Mouse (Mus musculus) embryonic facial prominence, embryonic 15.5 days (tissue): Measurements from ENCODE around the gene Cyfip2. TPM values are rescaled to one million over a fixed set of nuclear protein-coding genes. Genes with fewer than 3 reads are reported as not detected.

Experiments used
- ATAC-seq: fragments of 200-750 bp; cut with Nextera tagmentation; 2 replicates; pipeline ENCODE4 v1.8.0; 2017; ENCODE audit warnings: low read depth, moderate TSS enrichment; ENCODE audit not compliant: insufficient number of reproducible peaks, low FRiP score, low TSS enrichment
- H3K27ac ChIP-seq: fragments of 300-500 bp; sonication (generic); replicated peaks from 2 replicates; pipeline ENCODE4 v1.5.1; 2015; ENCODE audit warnings: mild to moderate bottlenecking, inconsistent platforms
- H3K27me3 ChIP-seq: fragments of 300-500 bp; sonication (generic); 2 replicates; pipeline ENCODE4 v1.6.1; 2015; ENCODE audit warnings: inconsistent platforms
- H3K36me3 ChIP-seq: fragments of 300-500 bp; sonication (generic); 2 replicates; pipeline ENCODE4 v1.6.1; 2015; ENCODE audit warnings: mild to moderate bottlenecking, inconsistent platforms
- H3K4me1 ChIP-seq: fragments of 300-500 bp; sonication (generic); 2 replicates; pipeline ENCODE4 v1.6.1; 2015; ENCODE audit warnings: inconsistent platforms
- H3K4me2 ChIP-seq: fragments of 300-500 bp; sonication (generic); replicated peaks from 2 replicates; pipeline ENCODE4 v1.6.1; 2015; ENCODE audit warnings: mild to moderate bottlenecking, inconsistent platforms
- H3K4me3 ChIP-seq: fragments of 300-500 bp; sonication (generic); replicated peaks from 2 replicates; pipeline ENCODE4 v1.5.1; 2015; ENCODE audit warnings: mild to moderate bottlenecking, inconsistent platforms
- H3K9ac ChIP-seq: fragments of 300-500 bp; sonication (generic); 2 replicates; pipeline ENCODE4 v1.6.1; 2015; ENCODE audit warnings: inconsistent platforms
- H3K9me3 ChIP-seq: fragments of 300-500 bp; sonication (generic); replicated peaks from 2 replicates; pipeline ENCODE4 v1.6.1; 2016; ENCODE audit warnings: inconsistent platforms
- WGBS: fragments of 180-500 bp; shearing (Covaris S2); methylation state at CpG from one replicate; pipeline ENCODE4 v1.1.7; 2015; 5-methylcytosine and 5-hydroxymethylcytosine counted together
- polyA plus RNA-seq: library from polyadenylated mRNA; unstranded; fragments of >200 nt; fragmentation: Nextera tagmentation; extraction: Ambion mirVana; gene quantifications from 2 replicates; pipeline ENCODE4 v1.2.1, GENCODE M21; 2015

Gene Cyfip2
- polyA plus RNA-seq, 1 experiment from 2014 or later, result 14.2 TPM

GRCm38 (mm10) chr11:46273969-46274368 is 38.7 kb downstream of the Cyfip2 start:
- Histone ChIP-seq H3K9ac (no peak overlapping the region), H3K4me2 (no peak overlapping the region), H3K4me1 (no peaks in the 10 kb centered on the region), H3K27ac (no peak overlapping the region), H3K9me3 (no peaks in the 10 kb centered on the region), H3K36me3 (no peaks in the 10 kb centered on the region; the same call in 1 of the 2 replicates), H3K27me3 (no peaks in the 10 kb centered on the region), H3K4me3 (no peak overlapping the region)
- 99% methylated on average over 3 of the region's 3 CpGs for WGBS
- no peak for ATAC-seq

GRCm38 (mm10) chr11:46272058-46272681 is 40.5 kb downstream of the Cyfip2 start:
- Histone ChIP-seq H3K27me3 (no peaks in the 10 kb centered on the region), H3K4me3 (no peak overlapping the region), H3K4me1 (no peaks in the 10 kb centered on the region), H3K4me2 (no peak overlapping the region), H3K27ac (no peak overlapping the region), H3K9me3 (no peaks in the 10 kb centered on the region), H3K9ac (no peak overlapping the region), H3K36me3 (no peaks in the 10 kb centered on the region; the same call in 1 of the 2 replicates)
- ATAC-seq, result no peak
- 70% methylated on average over 8 of the region's 8 CpGs for WGBS

GRCm38 (mm10) chr11:46269893-46270292 is 42.8 kb downstream of the Cyfip2 start:
- 62% methylated on average over 3 of the region's 3 CpGs for WGBS
- Histone ChIP-seq H3K36me3 (no peaks in the 10 kb centered on the region; the same call in 1 of the 2 replicates), H3K27me3 (no peaks in the 10 kb centered on the region), H3K4me2 (no peak overlapping the region), H3K4me3 (no peak overlapping the region), H3K9me3 (no peaks in the 10 kb centered on the region), H3K27ac (no peak overlapping the region), H3K4me1 (no peaks in the 10 kb centered on the region), H3K9ac (no peak overlapping the region)
- ATAC-seq, result no peak

- Histone ChIP-seq H3K27me3 (no peaks in the 10 kb centered on the region), H3K4me2 (no peak overlapping the region), H3K9ac (no peak overlapping the region), H3K9me3 (no peaks in the 10 kb centered on the region), H3K4me3 (no peak overlapping the region), H3K27ac (no peak overlapping the region), H3K36me3 (no peaks in the 10 kb centered on the region; the same call in 1 of the 2 replicates), H3K4me1 (no peaks in the 10 kb centered on the region)
- 70% methylated on average over 9 of the region's 9 CpGs for WGBS
- ATAC-seq, result no peak
Observed at GRCm38 (mm10) chr11:46269391-46269790, 43.3 kb downstream of the Cyfip2 start.

GRCm38 (mm10) chr11:46268991-46269390 is 43.7 kb downstream of the Cyfip2 start:
- Histone ChIP-seq H3K4me1 (no peaks in the 10 kb centered on the region), H3K27ac (no peak overlapping the region), H3K27me3 (no peaks in the 10 kb centered on the region), H3K9me3 (no peaks in the 10 kb centered on the region), H3K4me3 (no peak overlapping the region), H3K4me2 (no peak overlapping the region), H3K36me3 (no peaks in the 10 kb centered on the region; the same call in 1 of the 2 replicates), H3K9ac (no peak overlapping the region)
- peak; percentile 34; the same call in 1 of the 2 replicates for ATAC-seq
- WGBS, result 15% methylated on average over 7 of the region's 7 CpGs

- H3K27ac ChIP-seq, result no peak overlapping the region
- 78% methylated on average over 11 of the region's 11 CpGs for WGBS
- H3K4me3 ChIP-seq, result no peak overlapping the region
- no peaks in the 10 kb centered on the region for H3K27me3 ChIP-seq
- no peak overlapping the region for H3K4me2 ChIP-seq
- ATAC-seq, result no peak
- H3K9ac ChIP-seq, result no peak overlapping the region
- H3K9me3 ChIP-seq, result no peaks in the 10 kb centered on the region
- no peaks in the 10 kb centered on the region for H3K36me3 ChIP-seq
- H3K4me1 ChIP-seq, result no peaks in the 10 kb centered on the region
Observed at GRCm38 (mm10) chr11:46265031-46265786, 47.5 kb downstream of the Cyfip2 start.

- H3K9me3 ChIP-seq, result no peaks in the 10 kb centered on the region
- WGBS, result 75% methylated on average over 3 of the region's 3 CpGs
- ATAC-seq, result no peak
- H3K27ac ChIP-seq, result no peak overlapping the region
- H3K27me3 ChIP-seq, result no peaks in the 10 kb centered on the region
- H3K4me1 ChIP-seq, result no peaks in the 10 kb centered on the region
- H3K36me3 ChIP-seq, result no peaks in the 10 kb centered on the region
- H3K9ac ChIP-seq, result no peak overlapping the region
- no peak overlapping the region for H3K4me3 ChIP-seq
- H3K4me2 ChIP-seq, result no peak overlapping the region
Observed at GRCm38 (mm10) chr11:46264584-46264983, 48.1 kb downstream of the Cyfip2 start.

GRCm38 (mm10) chr11:46263291-46263690 is 49.4 kb downstream of the Cyfip2 start:
- no peak for ATAC-seq
- H3K27ac ChIP-seq, result no peak overlapping the region
- no peaks in the 10 kb centered on the region for H3K4me1 ChIP-seq
- H3K4me3 ChIP-seq, result no peak overlapping the region
- no peaks in the 10 kb centered on the region for H3K36me3 ChIP-seq
- no peaks in the 10 kb centered on the region for H3K9me3 ChIP-seq
- H3K4me2 ChIP-seq, result no peak overlapping the region
- H3K27me3 ChIP-seq, result no peaks in the 10 kb centered on the region
- H3K9ac ChIP-seq, result no peak overlapping the region
- 91% methylated on average over 11 of the region's 11 CpGs for WGBS

- Histone ChIP-seq H3K9me3 (no peaks in the 10 kb centered on the region), H3K4me2 (no peak overlapping the region), H3K27ac (no peak overlapping the region), H3K9ac (no peak overlapping the region), H3K4me1 (no peaks in the 10 kb centered on the region), H3K36me3 (no peaks in the 10 kb centered on the region), H3K4me3 (no peak overlapping the region), H3K27me3 (no peaks in the 10 kb centered on the region)
- no peak for ATAC-seq
- 71% methylated on average over 3 of the region's 3 CpGs for WGBS
Observed at GRCm38 (mm10) chr11:46262854-46263253, 49.8 kb downstream of the Cyfip2 start.

GRCm38 (mm10) chr11:46258749-46259148 is 53.9 kb downstream of the Cyfip2 start:
- ATAC-seq, result no peak
- Histone ChIP-seq H3K4me2 (no peak overlapping the region), H3K36me3 (no peaks in the 10 kb centered on the region), H3K4me3 (no peak overlapping the region), H3K27me3 (no peaks in the 10 kb centered on the region), H3K4me1 (no peaks in the 10 kb centered on the region), H3K27ac (no peak overlapping the region), H3K9ac (no peak overlapping the region), H3K9me3 (no peaks in the 10 kb centered on the region)
- WGBS, result 88% methylated on average over 8 of the region's 8 CpGs

GRCm38 (mm10) chr11:46258207-46258606 is 54.5 kb downstream of the Cyfip2 start:
- Histone ChIP-seq H3K4me3 (no peak overlapping the region), H3K36me3 (no peaks in the 10 kb centered on the region), H3K4me2 (no peak overlapping the region), H3K27ac (no peak overlapping the region), H3K9ac (no peak overlapping the region), H3K27me3 (no peaks in the 10 kb centered on the region), H3K4me1 (no peaks in the 10 kb centered on the region), H3K9me3 (no peaks in the 10 kb centered on the region)
- WGBS, result 66% methylated on average over 4 of the region's 4 CpGs
- ATAC-seq, result no peak
